Mouse (Mus musculus) forebrain, embryonic 12.5 days (tissue): Measurements from ENCODE around the gene Anapc15-ps. TPM values are rescaled to one million over a fixed set of nuclear protein-coding genes. Genes with fewer than 3 reads are reported as not detected.
"Not testable (repeated sequence)": the region's sequence is repeated elsewhere in the genome, so short reads cannot be mapped to it uniquely, and the experiment has no call there.

ENCODE experiments used
- ATAC-seq: fragments of 200-750 bp; cut with Nextera tagmentation; 2 replicates; pipeline ENCODE4 v1.8.0; 2017; ENCODE audit warnings: moderate TSS enrichment; ENCODE audit not compliant: low FRiP score
- H3K27ac ChIP-seq: fragments of 300-500 bp; sonication (generic); 2 replicates; pipeline ENCODE4 v1.5.1; 2016; ENCODE audit warnings: mild to moderate bottlenecking
- H3K27me3 ChIP-seq: fragments of 300-500 bp; sonication (generic); 2 replicates; pipeline ENCODE4 v1.6.1; 2016; ENCODE audit warnings: mild to moderate bottlenecking
- H3K36me3 ChIP-seq: fragments of 300-500 bp; sonication (generic); replicated peaks from 2 replicates; pipeline ENCODE4 v1.6.1; 2016; ENCODE audit warnings: mild to moderate bottlenecking
- H3K4me1 ChIP-seq: fragments of 300-500 bp; sonication (generic); 2 replicates; pipeline ENCODE4 v1.6.1; 2016
- H3K4me2 ChIP-seq: fragments of 300-500 bp; sonication (generic); 2 replicates; pipeline ENCODE4 v1.6.1; 2016; ENCODE audit warnings: mild to moderate bottlenecking, moderate library complexity
- H3K4me3 ChIP-seq: fragments of 300-500 bp; sonication (generic); replicated peaks from 2 replicates; pipeline ENCODE4 v1.5.1; 2016; ENCODE audit warnings: mild to moderate bottlenecking
- H3K9ac ChIP-seq: fragments of 300-500 bp; sonication (generic); 2 replicates; pipeline ENCODE4 v1.6.1; 2016; ENCODE audit warnings: mild to moderate bottlenecking
- H3K9me3 ChIP-seq: fragments of 300-500 bp; sonication (generic); 2 replicates; pipeline ENCODE4 v1.6.1; 2016
- WGBS: fragments of 180-500 bp; shearing (Covaris S2); methylation state at CpG from one replicate; pipeline ENCODE4 v1.1.7; 2016; 5-methylcytosine and 5-hydroxymethylcytosine counted together
- polyA plus RNA-seq: library from polyadenylated mRNA; unstranded; fragments of >200 nt; fragmentation: Nextera tagmentation; extraction: Ambion mirVana; gene quantifications from 2 replicates; pipeline ENCODE4 v1.2.1, GENCODE M21; 2016

The Anapc15-ps gene
- polyA plus RNA-seq, 1 experiment from 2014 or later: not detected

- Histone ChIP-seq H3K9ac (no peak overlapping the region), H3K27ac (no peak overlapping the region), H3K4me1 (no peaks in the 10 kb centered on the region), H3K9me3 (no peaks in the 10 kb centered on the region), H3K36me3 (no peaks in the 10 kb centered on the region), H3K27me3 (no peaks in the 10 kb centered on the region), H3K4me2 (no peak overlapping the region), H3K4me3 (no peak overlapping the region)
- ATAC-seq: no peak
- 89% methylated on average over 9 of the region's 9 CpGs for WGBS
Observed at GRCm38 (mm10) chr10:95634261-95634660, 39.0 kb downstream of the Anapc15-ps start.

GRCm38 (mm10) chr10:95631568-95631967, 41.7 kb downstream of the Anapc15-ps start:
- Histone ChIP-seq H3K9ac (no peak overlapping the region), H3K4me3 (no peak overlapping the region), H3K9me3 (no peaks in the 10 kb centered on the region), H3K27ac (no peak overlapping the region), H3K36me3 (no peaks in the 10 kb centered on the region), H3K4me1 (no peaks in the 10 kb centered on the region), H3K4me2 (no peak overlapping the region), H3K27me3 (no peaks in the 10 kb centered on the region)
- ATAC-seq: no peak
- WGBS: 67% methylated on average over 2 of the region's 2 CpGs

- WGBS: 88% methylated on average over 10 of the region's 10 CpGs
- H3K36me3 ChIP-seq: no peaks in the 10 kb centered on the region
- no peak for ATAC-seq
Observed at GRCm38 (mm10) chr10:95630726-95631345, 42.4 kb downstream of the Anapc15-ps start.

GRCm38 (mm10) chr10:95630166-95630565, 43.1 kb downstream of the Anapc15-ps start:
- ATAC-seq, H3K4me3 ChIP-seq, H3K4me2 ChIP-seq, H3K4me1 ChIP-seq, H3K9me3 ChIP-seq, H3K36me3 ChIP-seq, H3K9ac ChIP-seq, H3K27me3 ChIP-seq, H3K27ac ChIP-seq: not testable (repeated sequence)
- 78% methylated on average over 4 of the region's 4 CpGs for WGBS

More at GRCm38 (mm10) chr10:95630726-95631345, 42.4 kb downstream of the Anapc15-ps start:
- Histone ChIP-seq H3K27me3 (no peaks in the 10 kb centered on the region), H3K27ac (no peak overlapping the region), H3K9ac (no peak overlapping the region), H3K4me1 (no peaks in the 10 kb centered on the region), H3K4me3 (no peak overlapping the region), H3K4me2 (no peak overlapping the region), H3K9me3 (no peaks in the 10 kb centered on the region)

DNA sequence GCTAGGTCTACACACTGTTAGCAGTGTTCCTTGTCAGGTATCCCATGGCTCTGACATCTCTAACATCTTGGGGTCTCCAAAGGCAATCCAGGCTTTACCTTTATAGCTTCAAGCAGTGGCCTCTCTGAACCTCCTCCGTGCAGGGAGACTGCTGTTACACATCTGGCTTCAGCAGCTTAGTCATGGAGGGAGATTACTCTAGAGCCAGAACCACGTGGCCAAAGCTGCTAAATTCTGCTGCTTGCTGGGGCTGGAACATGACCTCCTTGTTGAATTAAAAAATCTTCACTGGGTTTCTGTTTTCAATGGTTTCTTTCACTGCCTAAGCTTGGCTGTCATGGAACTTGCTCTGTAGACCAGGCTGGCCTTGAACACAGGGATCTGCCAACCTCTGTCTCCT, 44.9 kb downstream of the Anapc15-ps start:
- Histone ChIP-seq H3K36me3 (no peaks in the 10 kb centered on the region), H3K4me1 (peaks cover 8% of the 10 kb centered on the region), H3K27me3 (no peaks in the 10 kb centered on the region), H3K9ac (no peak overlapping the region), H3K9me3 (no peaks in the 10 kb centered on the region), H3K4me3 (no peak overlapping the region), H3K4me2 (no peak overlapping the region), H3K27ac (no peak overlapping the region)
- WGBS: 78% methylated on average over 2 of the region's 2 CpGs
- ATAC-seq: no peak

DNA sequence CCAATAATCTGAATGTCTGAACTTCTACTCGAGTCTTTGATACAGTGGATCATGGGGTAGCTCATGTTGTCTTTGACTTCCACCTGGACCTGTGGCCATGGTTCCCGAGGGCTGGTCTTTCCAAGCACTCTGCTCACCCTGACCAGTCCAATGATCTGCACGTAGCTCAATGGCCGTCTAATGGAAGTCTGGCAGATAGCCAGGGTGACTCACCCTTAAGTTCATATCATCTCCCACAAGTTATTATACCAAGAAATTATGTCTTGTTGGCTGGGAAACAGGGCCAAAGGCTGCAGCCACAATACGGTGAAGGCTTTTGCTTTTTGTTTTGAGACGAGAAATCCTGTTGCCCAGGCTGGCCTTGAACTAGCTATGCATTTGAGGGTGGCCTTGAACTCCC, 45.9 kb downstream of the Anapc15-ps start:
- Histone ChIP-seq H3K9me3 (no peaks in the 10 kb centered on the region), H3K9ac (no peak overlapping the region), H3K27ac (no peak overlapping the region), H3K4me1 (peaks cover 13% of the 10 kb centered on the region), H3K27me3 (no peaks in the 10 kb centered on the region), H3K36me3 (no peaks in the 10 kb centered on the region), H3K4me3 (no peak overlapping the region), H3K4me2 (no peak overlapping the region)
- WGBS: 93% methylated on average over 6 of the region's 6 CpGs
- no peak for ATAC-seq

GRCm38 (mm10) chr10:95625300-95625699, 48.0 kb downstream of the Anapc15-ps start:
- Histone ChIP-seq H3K4me1 (peaks cover 18% of the 10 kb centered on the region), H3K36me3 (no peaks in the 10 kb centered on the region), H3K4me2 (no peak overlapping the region), H3K27me3 (no peaks in the 10 kb centered on the region), H3K9me3 (no peaks in the 10 kb centered on the region), H3K4me3 (no peak overlapping the region), H3K9ac (no peak overlapping the region), H3K27ac (no peak overlapping the region)
- 93% methylated on average over 6 of the region's 6 CpGs for WGBS
- no peak for ATAC-seq

GRCm38 (mm10) chr10:95624007-95624406, 49.2 kb downstream of the Anapc15-ps start:
- H3K36me3 ChIP-seq: no peaks in the 10 kb centered on the region
- H3K27me3 ChIP-seq: no peaks in the 10 kb centered on the region
- H3K4me2 ChIP-seq: no peak overlapping the region
- no peak overlapping the region for H3K27ac ChIP-seq
- no peak for ATAC-seq
- WGBS: 31% methylated on average over 5 of the region's 5 CpGs
- H3K9ac ChIP-seq: no peak overlapping the region
- H3K9me3 ChIP-seq: no peaks in the 10 kb centered on the region
- peaks cover 27% of the 10 kb centered on the region for H3K4me1 ChIP-seq
- no peak overlapping the region for H3K4me3 ChIP-seq

DNA sequence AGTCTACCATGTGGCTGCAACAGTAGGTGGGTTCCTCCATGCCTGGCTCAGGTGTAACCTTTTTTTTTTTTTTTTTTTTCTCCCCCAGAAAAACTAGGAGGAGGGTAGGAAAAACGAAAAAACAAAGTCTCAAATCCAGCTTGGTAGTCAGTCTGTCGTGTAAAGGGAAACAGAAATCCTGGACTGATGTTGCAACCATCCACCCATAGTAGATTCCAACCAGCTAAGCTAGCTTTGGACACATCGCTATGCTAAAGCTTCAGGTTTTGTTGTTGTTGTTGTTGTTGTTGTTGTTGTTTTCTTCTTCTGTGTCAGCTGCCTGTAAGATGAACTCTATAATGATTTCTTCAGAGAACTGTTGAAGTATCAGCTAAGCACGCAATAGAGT, 49.7 kb downstream of the Anapc15-ps start:
- Histone ChIP-seq H3K9me3 (no peaks in the 10 kb centered on the region), H3K36me3 (no peaks in the 10 kb centered on the region), H3K4me3 (no peak overlapping the region), H3K27ac (no peak overlapping the region), H3K27me3 (no peaks in the 10 kb centered on the region), H3K9ac (no peak overlapping the region), H3K4me2 (no peak overlapping the region), H3K4me1 (peaks cover 32% of the 10 kb centered on the region)
- no peak for ATAC-seq
- 49% methylated on average over 4 of the region's 4 CpGs for WGBS

Other genes with a start within 250 kb of the Anapc15-ps start
- 297 and 314 TPM in 2 replicates for gene Mrpl42, start 171.5 kb downstream of the Anapc15-ps start, polyA plus RNA-seq
- 439 and 463 TPM in 2 replicates for gene Ube2n, start 158.3 kb downstream of the Anapc15-ps start, polyA plus RNA-seq
- gene Nudt4, start 109.3 kb downstream of the Anapc15-ps start, polyA plus RNA-seq: 107 and 108 TPM in 2 replicates
- gene Gm33543, start 169.5 kb upstream of the Anapc15-ps start, polyA plus RNA-seq: not detected in 2 replicates